Mouse (Mus musculus): Measurements from ENCODE around the gene Nlk. TPM values are rescaled to one million over a fixed set of nuclear protein-coding genes. Genes with fewer than 3 reads are reported as not detected.

Nlk gene
- polyA plus RNA-seq, 1 experiment from 2014 or later, result 25.8 TPM

GRCm38 (mm10) chr11:78522481-78522997 is 174.6 kb downstream of the Nlk start:
- no peaks in the 10 kb centered on the region for H3K4me1 ChIP-seq (ENCODE audit: control insufficient read depth, insufficient read depth, low read length)
- H3K4me3 ChIP-seq (ENCODE audit: low read depth, low read length), result no peak overlapping the region
- H3K36me3 ChIP-seq (ENCODE audit: control insufficient read depth, insufficient read depth, low read length), result peaks cover 49% of the 10 kb centered on the region
- no peaks in the 10 kb centered on the region for H3K27me3 ChIP-seq (ENCODE audit: control insufficient read depth, insufficient read depth, low read length)
- DNase-seq (ENCODE audit: low spot score, missing footprints), result no peak
- H3K9me3 ChIP-seq (ENCODE audit: control insufficient read depth, low read length), result no peaks in the 10 kb centered on the region
- no peak overlapping the region for H3K27ac ChIP-seq (ENCODE audit: low read depth, low read length)
- H3K9ac ChIP-seq (ENCODE audit: low read length), result no peak overlapping the region
- no peak for ATAC-seq (ENCODE audit: low FRiP score)
- WGBS, result 95% methylated on average over 1 of the region's 1 CpGs
- H3K4me2 ChIP-seq, result no peak overlapping the region

DNA sequence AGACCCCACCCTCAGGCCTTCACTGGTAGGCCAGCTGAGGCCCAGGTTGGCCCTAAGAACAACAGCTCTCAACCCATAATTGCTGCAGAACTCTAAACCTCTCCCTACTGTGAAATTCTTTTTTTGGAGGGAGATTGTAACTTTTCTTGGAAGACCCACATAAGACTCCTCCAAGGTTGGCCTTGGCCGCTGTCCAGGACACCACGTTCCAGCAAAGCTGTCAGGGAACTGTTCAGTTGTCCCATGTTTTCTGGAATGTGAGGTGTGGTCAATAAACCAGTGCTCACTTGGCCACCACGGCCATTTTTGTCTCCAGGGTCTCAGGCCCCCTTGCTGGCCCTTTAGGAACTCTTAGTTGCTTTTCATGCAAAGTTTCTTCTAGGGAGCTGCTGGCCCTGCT is 175.3 kb downstream of the Nlk start:
- Histone ChIP-seq H3K9me3 (ENCODE audit: control insufficient read depth, low read length) (no peaks in the 10 kb centered on the region), H3K27ac (ENCODE audit: low read depth, low read length) (no peak overlapping the region), H3K4me1 (ENCODE audit: control insufficient read depth, insufficient read depth, low read length) (no peaks in the 10 kb centered on the region), H3K4me2 (no peak overlapping the region), H3K36me3 (ENCODE audit: control insufficient read depth, insufficient read depth, low read length) (peaks cover 44% of the 10 kb centered on the region), H3K4me3 (ENCODE audit: low read depth, low read length) (no peak overlapping the region), H3K9ac (ENCODE audit: low read length) (no peak overlapping the region), H3K27me3 (ENCODE audit: control insufficient read depth, insufficient read depth, low read length) (no peaks in the 10 kb centered on the region)
- no peak for DNase-seq (ENCODE audit: low spot score, missing footprints)
- 94% methylated on average over 3 of the region's 3 CpGs for WGBS
- no peak for ATAC-seq (ENCODE audit: low FRiP score)

- H3K27ac ChIP-seq (ENCODE audit: low read depth, low read length), result no peak overlapping the region
- H3K27me3 ChIP-seq (ENCODE audit: control insufficient read depth, insufficient read depth, low read length), result no peaks in the 10 kb centered on the region
- no peak for DNase-seq (ENCODE audit: low spot score, missing footprints)
- H3K9me3 ChIP-seq (ENCODE audit: control insufficient read depth, low read length), result no peaks in the 10 kb centered on the region
- H3K4me2 ChIP-seq, result no peak overlapping the region
- H3K9ac ChIP-seq (ENCODE audit: low read length), result no peak overlapping the region
- H3K36me3 ChIP-seq (ENCODE audit: control insufficient read depth, insufficient read depth, low read length), result peaks cover 40% of the 10 kb centered on the region; the same call in 1 of the 2 replicates
- no peak for ATAC-seq (ENCODE audit: low FRiP score)
- no peaks in the 10 kb centered on the region for H3K4me1 ChIP-seq (ENCODE audit: control insufficient read depth, insufficient read depth, low read length)
- whole genome bisulfite sequencing, result 95% methylated on average over 10 of the region's 10 CpGs
- no peak overlapping the region for H3K4me3 ChIP-seq (ENCODE audit: low read depth, low read length)
Measured at GRCm38 (mm10) chr11:78518931-78519330, 178.2 kb downstream of the Nlk start.

Other genes with a start within 250 kb of the Nlk start
- 20.5 TPM in 2 replicates for gene Slc46a1, start 231.7 kb downstream of the Nlk start, polyA plus RNA-seq (2014; fragmentation: Nextera tagmentation; extraction: Ambion mirVana)
- gene Sarm1, start 199.6 kb downstream of the Nlk start, polyA plus RNA-seq (2014; fragmentation: Nextera tagmentation; extraction: Ambion mirVana), result 18.1 and 20.1 TPM in 2 replicates
- 145 and 151 TPM in 2 replicates for gene Vtn, start 198.3 kb downstream of the Nlk start, polyA plus RNA-seq (2014; fragmentation: Nextera tagmentation; extraction: Ambion mirVana)
- not detected in 2 replicates for gene Sebox, start 193.9 kb downstream of the Nlk start, polyA plus RNA-seq (2014; fragmentation: Nextera tagmentation; extraction: Ambion mirVana)
- gene Tmem199, start 185.2 kb downstream of the Nlk start, polyA plus RNA-seq (2014; fragmentation: Nextera tagmentation; extraction: Ambion mirVana), result 82.4 and 91.3 TPM in 2 replicates
- 135 and 139 TPM in 2 replicates for gene Poldip2, start 185.2 kb downstream of the Nlk start, polyA plus RNA-seq (2014; fragmentation: Nextera tagmentation; extraction: Ambion mirVana)
- gene Tnfaip1, start 161.0 kb downstream of the Nlk start, polyA plus RNA-seq (2014; fragmentation: Nextera tagmentation; extraction: Ambion mirVana), result 76.7 and 83.1 TPM in 2 replicates
- gene Ift20, start 161.0 kb downstream of the Nlk start, polyA plus RNA-seq (2014; fragmentation: Nextera tagmentation; extraction: Ambion mirVana), result 109 and 110 TPM in 2 replicates
- gene Tmem97, start 146.6 kb downstream of the Nlk start, polyA plus RNA-seq (2014; fragmentation: Nextera tagmentation; extraction: Ambion mirVana), result 71.6 and 75.5 TPM in 2 replicates
- gene Ccnq, start 54.4 kb upstream of the Nlk start, polyA plus RNA-seq (2014; fragmentation: Nextera tagmentation; extraction: Ambion mirVana), result 42.1 and 42.2 TPM in 2 replicates
- 15.4 and 15.9 TPM in 2 replicates for gene Lyrm9, start 129.2 kb upstream of the Nlk start, polyA plus RNA-seq (2014; fragmentation: Nextera tagmentation; extraction: Ambion mirVana)
- gene Nos2, start 223.4 kb upstream of the Nlk start, polyA plus RNA-seq (2014; fragmentation: Nextera tagmentation; extraction: Ambion mirVana), result 0.64 and 0.69 TPM in 2 replicates